Mouse (Mus musculus): ENCODE results near the gene Nprl3. TPM values are rescaled to one million over a fixed set of nuclear protein-coding genes. Genes with fewer than 3 reads are reported as not detected.
"Not testable (repeated sequence)": the region's sequence is repeated elsewhere in the genome, so short reads cannot be mapped to it uniquely, and the experiment has no call there.

The Nprl3 gene
- polyA plus RNA-seq, 2 experiments, result 29.4 to 88.8 TPM

DNA sequence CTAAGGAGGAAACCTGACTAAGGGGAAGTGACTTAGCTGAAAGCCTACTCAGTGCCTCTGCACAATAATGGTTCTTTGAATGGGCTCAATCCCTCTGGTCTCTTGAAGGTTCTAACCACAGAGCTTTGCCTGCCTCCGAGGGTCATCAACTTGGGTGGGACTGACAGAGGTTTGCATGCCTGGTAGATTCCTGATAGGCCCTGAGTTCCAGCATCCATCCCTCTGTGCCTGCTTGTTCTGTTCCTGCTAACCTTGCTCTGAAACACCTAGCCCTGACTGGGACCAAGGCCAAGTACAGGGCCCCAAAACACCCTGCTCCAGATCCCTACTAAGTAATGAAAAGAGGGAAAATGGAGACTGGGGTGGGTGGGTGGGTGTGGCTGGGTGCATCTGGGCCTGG, 35.9 kb upstream of the Nprl3 start:
- ATAC-seq (ENCODE audit: low FRiP score, low read depth) (no peak), DNase-seq (ENCODE audit: low spot score) (no peak)
- no peaks in the 10 kb centered on the region for H3K27me3 ChIP-seq (ENCODE audit: control insufficient read depth, insufficient read depth, low read length)
- no peaks in the 10 kb centered on the region for H3K9me3 ChIP-seq (ENCODE audit: control insufficient read depth, low read length)
- no peak overlapping the region for H3K4me3 ChIP-seq (replicated peaks; ENCODE audit: low read length)
- TF ChIP-seq POLR2A (IDR thresholded peaks at IDR 0.05; ENCODE audit: borderline replicate concordance, extremely low read depth, insufficient read depth, insufficient read length), result no peak
- H3K4me1 ChIP-seq (ENCODE audit: control insufficient read depth, insufficient read depth, low read length), result no peaks in the 10 kb centered on the region
- H3K4me2 ChIP-seq (replicated peaks; ENCODE audit: low read depth, low read length, severe bottlenecking), result no peak overlapping the region
- WGBS, result 92% methylated on average over 1 of the region's 1 CpGs
- no peak overlapping the region for H3K9ac ChIP-seq (ENCODE audit: low read depth, low read length, severe bottlenecking)
- H3K36me3 ChIP-seq (ENCODE audit: control insufficient read depth, insufficient read depth, low read length), result no peaks in the 10 kb centered on the region
- no peak overlapping the region for H3K27ac ChIP-seq (replicated peaks; ENCODE audit: low read depth, low read length)

DNA sequence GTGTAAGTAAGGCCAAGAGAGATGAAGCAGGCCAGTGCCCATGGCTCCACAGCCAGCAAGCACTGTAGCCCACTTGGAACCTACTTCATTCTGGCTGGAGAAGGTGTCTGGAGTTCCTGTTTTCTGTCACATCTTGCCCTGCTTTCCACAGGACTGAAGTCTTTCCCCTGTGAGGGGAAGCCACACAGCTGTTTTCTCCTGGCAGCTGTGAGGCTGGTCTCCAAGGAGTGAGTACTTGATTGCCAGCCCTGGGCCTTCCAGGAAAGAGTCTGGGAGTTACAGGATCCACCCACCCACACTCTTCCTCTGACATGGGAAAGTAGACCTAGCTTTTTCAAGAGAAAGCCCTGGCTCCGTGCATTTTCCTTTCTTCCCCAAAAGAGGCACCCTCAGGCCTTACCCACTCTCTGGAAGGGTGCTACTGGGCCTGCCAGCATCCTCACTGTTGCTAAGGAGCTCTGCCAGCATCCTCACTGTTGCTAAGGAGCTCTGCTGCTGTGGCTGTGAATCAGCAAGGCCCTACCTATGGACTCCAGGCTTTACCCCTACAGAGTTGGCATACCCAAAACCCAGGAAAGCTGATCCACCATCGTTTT, 35.4 kb upstream of the Nprl3 start:
- Histone ChIP-seq H3K9me3 (ENCODE audit: control insufficient read depth, low read length) (no peaks in the 10 kb centered on the region), H3K9ac (ENCODE audit: low read depth, low read length, severe bottlenecking) (no peak overlapping the region), H3K36me3 (ENCODE audit: control insufficient read depth, insufficient read depth, low read length) (no peaks in the 10 kb centered on the region), H3K4me1 (ENCODE audit: control insufficient read depth, insufficient read depth, low read length) (no peaks in the 10 kb centered on the region), H3K27me3 (ENCODE audit: control insufficient read depth, insufficient read depth, low read length) (no peaks in the 10 kb centered on the region), H3K27ac (replicated peaks; ENCODE audit: low read depth, low read length) (no peak overlapping the region), H3K4me3 (replicated peaks; ENCODE audit: low read length) (no peak overlapping the region), H3K4me2 (replicated peaks; ENCODE audit: low read depth, low read length, severe bottlenecking) (no peak overlapping the region)
- no peak for TF ChIP-seq POLR2A (IDR thresholded peaks at IDR 0.05; ENCODE audit: borderline replicate concordance, extremely low read depth, insufficient read depth, insufficient read length)
- ATAC-seq (ENCODE audit: low FRiP score, low read depth), result no peak
- WGBS, result 51% methylated on average over 2 of the region's 2 CpGs
- DNase-seq (ENCODE audit: low spot score), result no peak

DNA sequence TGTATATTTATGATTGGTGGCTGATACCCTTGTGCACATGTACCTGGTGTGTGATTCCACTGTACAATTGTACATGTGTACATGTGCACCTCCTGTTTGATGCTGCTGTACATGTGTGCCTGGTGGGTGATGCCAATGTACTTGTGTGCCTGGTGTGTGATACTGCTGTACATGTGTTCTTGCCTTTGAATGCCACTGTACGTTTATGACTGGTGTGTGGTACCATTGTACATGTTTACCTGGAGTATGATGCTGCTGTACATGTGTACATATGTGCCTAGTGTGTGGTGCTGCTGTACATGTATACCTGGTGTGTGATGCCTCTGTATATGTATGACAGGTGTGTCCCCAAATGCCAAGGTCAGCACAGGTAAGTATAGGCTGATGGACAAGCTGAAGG, 34.0 kb upstream of the Nprl3 start:
- H3K27ac ChIP-seq (replicated peaks; ENCODE audit: low read depth, low read length), result no peak overlapping the region
- no peak overlapping the region for H3K9ac ChIP-seq (ENCODE audit: low read depth, low read length, severe bottlenecking)
- no peak for TF ChIP-seq POLR2A (IDR thresholded peaks at IDR 0.05; ENCODE audit: borderline replicate concordance, extremely low read depth, insufficient read depth, insufficient read length)
- H3K4me1 ChIP-seq (ENCODE audit: control insufficient read depth, insufficient read depth, low read length), result no peaks in the 10 kb centered on the region
- ATAC-seq (ENCODE audit: low FRiP score, low read depth) (no peak), DNase-seq (ENCODE audit: low spot score) (no peak)
- no peaks in the 10 kb centered on the region for H3K36me3 ChIP-seq (ENCODE audit: control insufficient read depth, insufficient read depth, low read length)
- H3K9me3 ChIP-seq (ENCODE audit: control insufficient read depth, low read length), result no peaks in the 10 kb centered on the region
- H3K4me3 ChIP-seq (replicated peaks; ENCODE audit: low read length), result no peak overlapping the region
- no peaks in the 10 kb centered on the region for H3K27me3 ChIP-seq (ENCODE audit: control insufficient read depth, insufficient read depth, low read length)
- H3K4me2 ChIP-seq (replicated peaks; ENCODE audit: low read depth, low read length, severe bottlenecking), result no peak overlapping the region
- WGBS, result 68% methylated on average over 1 of the region's 1 CpGs

DNA sequence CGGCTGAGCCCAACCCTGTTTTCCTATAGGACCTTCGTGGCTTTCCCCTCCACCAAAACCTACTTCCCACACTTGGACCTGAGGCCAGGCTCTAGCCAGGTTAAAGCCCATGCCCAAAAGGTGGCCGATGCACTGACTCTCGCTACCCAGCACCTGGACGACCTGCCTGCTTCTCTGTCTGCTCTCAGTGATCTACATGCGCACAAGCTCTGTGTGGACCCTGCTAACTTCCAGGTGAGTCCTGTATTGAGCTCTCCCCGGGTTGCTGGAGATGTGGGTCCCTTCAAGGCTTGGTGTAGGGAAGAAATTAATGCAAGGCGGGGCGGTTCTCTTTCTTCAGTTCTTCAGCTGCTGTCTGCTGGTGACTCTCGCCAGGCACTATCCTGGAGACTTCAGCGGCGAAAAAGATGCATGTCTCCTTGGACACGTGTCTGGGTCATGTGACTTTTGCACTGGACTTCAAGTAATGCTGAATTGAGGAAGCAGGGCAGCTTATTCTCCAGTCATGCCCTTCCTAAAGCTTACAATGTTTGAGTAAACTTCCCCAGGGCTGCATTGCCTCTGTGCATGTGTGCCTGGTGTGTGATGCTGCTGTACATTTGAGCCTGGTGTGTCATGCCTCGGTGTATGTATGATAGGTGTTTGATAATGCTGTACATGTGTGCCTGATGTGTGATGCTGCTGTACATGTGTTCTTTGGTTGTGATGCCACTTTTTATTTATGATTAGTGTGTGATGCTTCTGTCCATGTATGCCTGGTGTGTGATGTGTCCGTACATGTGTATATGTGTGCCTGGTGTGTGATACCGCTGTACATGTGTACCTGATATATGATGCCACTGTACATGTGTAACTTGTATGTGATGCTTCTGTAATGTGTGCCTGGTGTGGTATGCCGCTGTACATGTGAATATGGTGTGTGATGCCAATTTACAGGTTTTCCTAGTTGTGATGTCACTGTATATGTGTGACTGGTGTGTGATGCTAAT, 33.1 kb upstream of the Nprl3 start:
- no peaks in the 10 kb centered on the region for H3K36me3 ChIP-seq (ENCODE audit: control insufficient read depth, insufficient read depth, low read length)
- H3K9me3 ChIP-seq (ENCODE audit: control insufficient read depth, low read length), result no peaks in the 10 kb centered on the region
- WGBS, result 48% methylated on average over 13 of the region's 17 CpGs
- H3K4me3 ChIP-seq (replicated peaks; ENCODE audit: low read length), result peak overlapping the region; percentile 20; the same call in 1 of the 2 replicates
- no peak for DNase-seq (ENCODE audit: low spot score)
- H3K27ac ChIP-seq (replicated peaks; ENCODE audit: low read depth, low read length), result no peak overlapping the region
- no peaks in the 10 kb centered on the region for H3K27me3 ChIP-seq (ENCODE audit: control insufficient read depth, insufficient read depth, low read length)
- H3K4me2 ChIP-seq (replicated peaks; ENCODE audit: low read depth, low read length, severe bottlenecking), result peak overlapping the region; percentile 40
- no peaks in the 10 kb centered on the region for H3K4me1 ChIP-seq (ENCODE audit: control insufficient read depth, insufficient read depth, low read length)
- H3K9ac ChIP-seq (ENCODE audit: low read depth, low read length, severe bottlenecking), result no peak overlapping the region
- ATAC-seq (ENCODE audit: low FRiP score, low read depth), result 0 out of 2 replicates have a peak, but pooled peaks have one; percentile 19
- TF ChIP-seq POLR2A (IDR thresholded peaks at IDR 0.05; ENCODE audit: borderline replicate concordance, extremely low read depth, insufficient read depth, insufficient read length), result no peak

DNA sequence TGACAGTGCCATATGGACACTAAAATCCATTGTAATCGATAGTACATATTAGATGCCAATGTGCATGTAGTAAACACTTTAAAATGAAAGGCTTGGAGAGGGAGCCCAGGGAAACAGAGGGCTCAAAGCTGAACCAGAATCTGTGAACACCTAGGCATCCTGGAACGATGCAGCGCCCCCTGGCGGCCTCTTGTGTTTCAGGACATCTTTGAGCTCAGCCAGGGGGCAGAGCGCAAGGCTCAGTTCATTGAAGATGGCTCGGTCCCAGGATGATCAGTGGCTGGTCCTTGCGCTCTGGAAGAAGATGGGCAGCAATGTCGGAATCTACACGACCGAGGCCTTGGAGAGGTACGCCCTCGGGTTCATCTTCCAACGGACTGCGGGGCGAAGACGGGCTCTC, 32.4 kb upstream of the Nprl3 start, which contains the start of gene Hbq1a:
Gene Hbq1a (plus strand): TSS at position 205 of the 400 bp plus-strand sequence.
- H3K9me3 ChIP-seq (ENCODE audit: control insufficient read depth, low read length); H3K4me1 ChIP-seq (ENCODE audit: control insufficient read depth, insufficient read depth, low read length); H3K27me3 ChIP-seq (ENCODE audit: control insufficient read depth, insufficient read depth, low read length); H3K9ac ChIP-seq (ENCODE audit: low read depth, low read length, severe bottlenecking); H3K27ac ChIP-seq (replicated peaks; ENCODE audit: low read depth, low read length); H3K36me3 ChIP-seq (ENCODE audit: control insufficient read depth, insufficient read depth, low read length): not testable (repeated sequence)
- ATAC-seq (ENCODE audit: low FRiP score, low read depth), result peak; percentile 67; the same call in 1 of the 2 replicates
- peak; percentile 33 for DNase-seq (ENCODE audit: low spot score)
- H3K4me2 ChIP-seq (replicated peaks; ENCODE audit: low read depth, low read length, severe bottlenecking), result peak within 1 kb of the TSS; percentile 40
- H3K4me3 ChIP-seq (replicated peaks; ENCODE audit: low read length), result peak within 1 kb of the TSS; percentile 20; the same call in 1 of the 2 replicates
- 6% methylated on average over 16 of the region's 16 CpGs for WGBS
